Mouse (Mus musculus) stomach, postnatal 0 days (tissue): ENCODE data around the gene Tmem38a.

Source experiments
- CTCF ChIP-seq: IDR thresholded peaks from 2 replicates; pipeline ENCODE4 v1.5.1; 2016; ENCODE audit warnings: antibody characterized with exemption, low read depth, mild to moderate bottlenecking, moderate library complexity
- EP300 ChIP-seq: optimal IDR thresholded peaks from 2 replicates; pipeline ENCODE3; 2016; ENCODE audit warnings: antibody characterized with exemption

DNA sequence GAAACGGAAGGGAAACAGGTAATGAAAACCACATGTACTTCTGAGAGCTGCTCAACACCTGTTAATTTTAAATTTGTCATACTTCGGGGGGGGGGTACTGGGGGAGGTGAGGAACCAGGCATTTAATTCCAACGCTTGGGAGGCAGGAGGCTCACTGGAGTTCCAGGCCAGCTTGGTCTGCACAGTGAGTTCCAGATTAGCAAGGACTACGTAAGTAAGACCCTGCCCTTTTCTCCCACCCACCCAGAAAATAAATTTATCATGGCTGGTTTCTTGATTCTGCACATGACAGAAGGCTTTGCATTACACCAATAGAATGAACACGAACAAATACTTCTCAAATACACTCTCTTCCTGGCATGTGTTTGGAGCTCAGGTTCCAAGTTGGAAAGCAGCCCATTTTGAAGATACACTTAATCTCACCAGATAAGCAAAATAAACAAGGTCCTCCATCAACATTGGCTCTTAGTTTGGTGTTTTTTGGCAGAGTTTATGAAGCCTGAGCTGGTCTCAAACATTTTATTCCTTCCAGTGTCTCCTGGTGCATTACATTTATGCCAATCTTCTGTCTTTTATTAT lies 22.5 kb upstream of the Tmem38a start:
- TF ChIP-seq CTCF, result no peak
- TF ChIP-seq EP300, result peak; percentile 59
